Mouse (Mus musculus): ENCODE data around the gene Cpeb2.

The Cpeb2 gene

GRCm38 (mm10) chr5:43232480-43233315, at the start of gene Cpeb2:
Gene Cpeb2 (plus strand): TSS chr5:43233170.
- peak; percentile 94 to 95 for DNase-seq

- no peak for DNase-seq
These were observed 49.4 kb upstream of the Cpeb2 start for GRCm38 (mm10) chr5:43183556-43183955.

DNA sequence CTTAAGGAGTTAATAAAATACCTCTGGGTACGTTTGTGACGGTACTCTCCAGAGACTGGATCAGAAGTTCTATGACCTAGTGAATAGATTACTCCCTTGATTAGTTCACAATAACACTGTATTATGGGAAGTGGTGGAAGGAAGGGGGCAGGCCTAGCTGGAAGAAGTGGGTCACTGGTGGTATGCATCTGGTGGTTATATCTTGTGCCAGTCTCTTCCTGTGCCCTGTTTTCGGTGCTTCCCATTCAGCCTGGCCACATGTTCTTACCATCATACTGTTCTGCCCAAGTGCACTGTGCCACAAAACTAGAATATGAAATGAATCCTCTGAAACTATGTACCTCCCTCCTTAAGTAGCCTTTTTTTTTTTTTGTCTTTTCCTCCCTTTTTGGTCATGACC, 48.1 kb upstream of the Cpeb2 start:
- no peak for DNase-seq

DNA sequence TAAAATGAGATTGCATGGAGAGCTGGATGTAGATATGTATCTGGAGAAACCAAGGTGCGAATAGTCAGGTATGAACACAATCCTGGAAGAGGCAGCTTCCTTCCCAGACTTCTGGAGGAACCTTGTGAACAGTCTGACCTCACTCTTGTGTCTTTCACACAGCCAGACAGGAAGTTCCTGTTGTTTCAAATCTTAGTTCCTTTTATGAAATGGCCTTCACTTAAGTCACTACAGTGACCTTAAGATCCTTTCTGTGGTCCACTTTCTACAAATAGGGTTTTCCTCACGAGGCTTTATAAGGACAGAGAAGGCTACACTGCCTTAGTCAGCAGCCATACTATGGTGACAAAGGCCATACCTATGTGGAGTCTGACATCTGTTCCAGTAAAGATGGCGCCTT, 47.5 kb upstream of the Cpeb2 start:
- no peak for DNase-seq

- no peak for DNase-seq
These were observed 32.3 kb upstream of the Cpeb2 start for GRCm38 (mm10) chr5:43200686-43201085.

GRCm38 (mm10) chr5:43206495-43207053, 26.4 kb upstream of the Cpeb2 start:
- no peak for DNase-seq

GRCm38 (mm10) chr5:43217468-43217867, 15.5 kb upstream of the Cpeb2 start:
- no peak for DNase-seq

- no peak for DNase-seq
These were observed 14.8 kb upstream of the Cpeb2 start for GRCm38 (mm10) chr5:43217987-43218846.

DNA sequence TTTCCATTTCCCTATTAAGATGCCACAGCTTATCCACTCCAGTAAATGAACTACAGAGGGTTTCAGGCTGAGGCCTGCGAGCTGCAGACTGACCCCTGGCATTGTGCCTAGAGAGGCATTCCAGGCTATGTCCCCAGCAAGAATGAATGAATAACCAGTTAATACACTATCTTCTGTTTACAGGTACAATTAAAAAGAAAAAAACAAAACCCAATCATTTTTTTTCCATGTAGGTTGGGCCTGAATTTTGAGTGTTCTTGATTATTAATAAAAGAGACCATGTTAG, 14.2 kb upstream of the Cpeb2 start:
- DNase-seq: no peak

DNA sequence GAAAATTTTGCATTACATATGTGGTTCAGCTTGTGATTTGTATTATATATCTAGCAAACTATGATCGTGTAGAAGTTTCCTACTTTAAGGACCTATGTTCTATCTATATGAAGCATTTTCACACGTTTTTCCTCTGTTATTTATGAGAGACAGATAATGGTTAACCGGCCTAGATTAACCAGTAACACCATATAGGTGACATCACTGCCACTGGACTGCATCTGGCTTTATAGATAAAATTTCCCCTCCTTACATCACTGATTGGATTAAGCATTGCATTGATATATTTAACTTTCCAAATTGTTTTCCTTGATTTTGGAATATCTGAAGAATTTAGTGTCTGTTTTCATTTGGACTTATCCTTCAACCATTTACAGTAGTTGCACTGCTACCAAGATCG, 9.6 kb upstream of the Cpeb2 start:
- no peak for DNase-seq

- no peak for DNase-seq
These were observed 8.7 kb upstream of the Cpeb2 start for GRCm38 (mm10) chr5:43224245-43224644.

- no peak for DNase-seq
These were observed 6.8 kb upstream of the Cpeb2 start for GRCm38 (mm10) chr5:43226160-43226559.

DNA sequence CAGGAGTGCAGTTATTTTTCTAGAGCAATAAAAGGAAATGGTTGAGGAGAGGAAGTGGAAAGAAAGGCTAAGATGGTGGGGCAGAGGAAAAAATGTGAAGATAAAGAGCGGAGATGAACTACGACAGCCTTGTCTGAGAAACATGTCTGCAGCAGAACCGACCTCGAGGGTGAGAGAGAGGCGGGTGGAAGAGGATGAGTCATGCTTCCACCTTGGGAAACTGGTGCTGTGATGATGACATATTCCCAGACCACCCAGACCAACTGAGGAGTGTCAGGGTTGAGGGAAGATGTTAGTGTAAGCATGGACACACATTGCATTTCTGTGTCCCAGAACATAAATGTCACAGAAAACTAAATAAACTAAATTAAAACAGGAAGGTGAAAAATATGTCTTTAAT, 5.4 kb upstream of the Cpeb2 start:
- DNase-seq: no peak

GRCm38 (mm10) chr5:43231061-43231460, 1.9 kb upstream of the Cpeb2 start:
- DNase-seq: no peak

DNA sequence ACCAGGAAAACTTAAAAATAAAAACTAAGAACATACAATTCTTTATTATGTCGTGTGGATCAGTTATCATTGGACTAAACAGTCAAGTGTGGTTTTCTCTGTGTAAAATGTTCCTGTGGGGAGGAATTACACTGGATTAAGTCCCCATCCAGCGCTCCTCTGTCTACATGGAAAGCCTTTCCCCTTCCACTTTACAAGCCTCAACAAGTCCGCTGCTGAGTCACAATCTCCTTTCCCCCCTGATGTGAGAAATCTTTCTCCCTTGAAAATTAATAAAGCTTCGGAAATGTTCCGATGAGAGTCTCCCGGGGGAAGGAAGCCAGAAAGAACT, 856 bp upstream of the Cpeb2 start:
- no peak for DNase-seq

DNA sequence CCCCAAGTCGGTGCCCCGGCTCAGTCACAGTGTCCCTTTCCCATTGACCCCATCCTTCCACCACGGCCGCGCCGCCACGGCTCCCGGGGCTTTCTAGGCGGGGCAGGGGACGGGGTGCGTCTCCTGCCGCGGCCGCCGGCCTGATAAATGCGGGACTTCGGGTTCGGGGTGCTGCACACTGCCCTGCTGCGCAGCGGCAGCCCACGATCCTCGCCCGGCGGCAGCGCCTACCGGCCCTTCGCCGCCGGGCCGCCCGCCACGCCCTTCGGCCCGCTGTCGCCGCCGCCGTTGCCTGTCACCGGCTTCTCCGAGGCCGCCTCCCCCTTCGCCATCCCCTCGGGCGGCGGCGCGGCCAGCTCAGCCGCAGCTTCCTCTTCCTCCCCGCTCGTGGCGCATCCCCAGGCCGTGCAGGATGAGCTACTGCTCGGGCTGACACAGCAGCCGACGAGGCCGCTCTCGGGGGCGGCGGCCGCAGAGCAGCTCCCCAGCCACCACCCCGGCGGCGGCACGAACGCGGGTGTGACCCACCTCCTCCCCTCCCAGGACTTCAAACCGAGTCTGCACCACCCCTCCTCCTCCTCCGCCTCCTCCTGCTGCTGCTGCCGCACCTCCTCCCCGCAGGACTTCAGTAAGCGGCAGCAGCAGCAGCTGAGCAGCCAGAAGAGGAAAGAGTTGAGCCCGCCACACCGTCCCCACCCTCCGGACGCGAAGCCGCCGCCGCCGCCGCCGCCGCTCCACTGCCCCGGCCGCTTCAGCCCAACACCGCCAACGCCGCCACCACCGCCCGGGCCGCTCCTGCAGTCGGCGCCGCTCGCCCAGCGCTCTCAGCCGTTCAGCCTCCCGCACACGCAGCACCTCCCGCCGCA, 579 bp downstream of the Cpeb2 start:
- DNase-seq: peak; percentile 92

GRCm38 (mm10) chr5:43234321-43235185, 1.6 kb downstream of the Cpeb2 start:
- peak; percentile 35 to 41 for DNase-seq

GRCm38 (mm10) chr5:43235186-43235785, 2.3 kb downstream of the Cpeb2 start:
- DNase-seq: peak; percentile 53

DNA sequence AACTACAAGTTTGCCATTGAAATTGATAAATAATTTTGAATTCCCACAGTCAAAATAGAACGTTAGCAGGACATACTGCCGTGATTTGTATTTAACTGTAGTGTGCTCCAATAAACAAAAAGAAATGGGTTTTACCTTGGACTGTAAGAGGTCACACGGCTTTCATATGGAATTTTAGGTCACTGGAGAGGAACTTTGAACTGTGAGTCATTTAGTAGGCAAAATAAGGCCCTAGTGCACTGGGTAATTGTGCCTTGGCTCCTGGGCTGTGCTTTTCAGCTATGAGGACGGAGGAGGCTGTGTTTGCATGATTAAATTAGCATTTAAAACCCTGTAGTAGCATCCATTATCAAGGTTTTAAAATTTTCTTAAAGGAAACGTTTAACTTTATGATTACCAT, 3.0 kb downstream of the Cpeb2 start:
- DNase-seq: no peak

DNA sequence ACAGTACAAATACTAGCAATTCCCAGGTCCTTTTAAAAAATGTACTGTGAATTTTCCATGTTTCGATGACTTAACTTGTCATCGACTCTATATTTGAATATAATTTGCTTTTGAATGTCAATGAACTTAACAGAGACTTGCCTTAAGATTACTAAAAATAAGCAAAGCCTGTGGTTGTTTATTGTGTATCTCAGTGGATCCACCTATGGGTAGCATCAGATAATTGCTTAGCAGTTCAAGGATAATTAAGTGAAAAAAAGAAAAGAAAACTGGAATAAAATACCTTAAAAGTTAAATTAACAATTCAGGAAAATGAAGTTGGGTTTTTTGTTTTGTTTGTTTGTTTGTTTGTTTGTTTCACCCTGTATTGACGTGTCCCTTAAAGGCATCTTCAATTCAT, 3.5 kb downstream of the Cpeb2 start:
- DNase-seq: no peak

- DNase-seq: no peak
These were observed 4.3 kb downstream of the Cpeb2 start for GRCm38 (mm10) chr5:43237238-43237637.

Measured in lung, adult 18-20 months (tissue).